Mouse (Mus musculus) left cerebral cortex, adult 2 months (tissue): ENCODE results near the gene Xylt1. TPM values are rescaled to one million over a fixed set of nuclear protein-coding genes. Genes with fewer than 3 reads are reported as not detected.

ENCODE experiments used
- DNase-seq, 2 experiments: peaks; one replicate each; pipeline ENCODE4 v3.0.0; 2021 to 2022; ENCODE audit warnings: low spot score in 2 of 2, mixed read lengths in 1 of 2; ENCODE audit errors: extremely low spot score in 1 of 2
- H3K27ac ChIP-seq: fragments of 200-600 bp; 2 replicates; pipeline ENCODE4 v1.8.1; 2022
- H3K4me3 ChIP-seq: fragments of 200-600 bp; 2 replicates; pipeline ENCODE4 v1.8.1; 2022
- CTCF ChIP-seq: fragments of 200-600 bp; IDR thresholded peaks from 2 replicates; pipeline ENCODE4 v1.8.1; 2022; ENCODE audit warnings: antibody characterized with exemption, mild to moderate bottlenecking, moderate library complexity
- intact Hi-C: fragments of 180-260 bp; cut with DNase I; formaldehyde crosslinking; loops from one replicate; pipeline ENCODE4 v1.15.1; 2025
- total RNA-seq, 2 experiments: library from RNA; stranded (reverse); gene quantifications; 2 replicates each; pipeline ENCODE4 v1.2.3; 2021

The Xylt1 gene
- total RNA-seq, 2 experiments from 2014 or later: 51.7 to 60.5 TPM

- no peak for TF ChIP-seq CTCF
- Histone ChIP-seq H3K4me3 (no peak overlapping the region), H3K27ac (no peak overlapping the region)
- DNase-seq: no peak
- intact Hi-C loops: loop anchor here (5.0 kb wide), 1 partner anchor 173 kb away; the partner anchor contains the start of gene Xylt1
Observed at GRCm38 (mm10) chr7:117555735-117556134, 175.0 kb downstream of the Xylt1 start.

- DNase-seq: no peak
- no peak overlapping the region for H3K27ac ChIP-seq
- TF ChIP-seq CTCF: no peak
- intact Hi-C loops: loop anchor here (5.0 kb wide), 1 partner anchor 176 kb away; the partner anchor contains the start of gene Xylt1
- H3K4me3 ChIP-seq: no peak overlapping the region
Observed at GRCm38 (mm10) chr7:117558166-117558565, 177.4 kb downstream of the Xylt1 start.

- intact Hi-C loops: loop anchor here (5.0 kb wide), 1 partner anchor 177 kb away; the partner anchor contains the start of gene Xylt1
- DNase-seq: no peak
- Histone ChIP-seq H3K27ac (no peak overlapping the region), H3K4me3 (no peak overlapping the region)
- no peak for TF ChIP-seq CTCF
Observed at GRCm38 (mm10) chr7:117559051-117559450, 178.3 kb downstream of the Xylt1 start.

DNA sequence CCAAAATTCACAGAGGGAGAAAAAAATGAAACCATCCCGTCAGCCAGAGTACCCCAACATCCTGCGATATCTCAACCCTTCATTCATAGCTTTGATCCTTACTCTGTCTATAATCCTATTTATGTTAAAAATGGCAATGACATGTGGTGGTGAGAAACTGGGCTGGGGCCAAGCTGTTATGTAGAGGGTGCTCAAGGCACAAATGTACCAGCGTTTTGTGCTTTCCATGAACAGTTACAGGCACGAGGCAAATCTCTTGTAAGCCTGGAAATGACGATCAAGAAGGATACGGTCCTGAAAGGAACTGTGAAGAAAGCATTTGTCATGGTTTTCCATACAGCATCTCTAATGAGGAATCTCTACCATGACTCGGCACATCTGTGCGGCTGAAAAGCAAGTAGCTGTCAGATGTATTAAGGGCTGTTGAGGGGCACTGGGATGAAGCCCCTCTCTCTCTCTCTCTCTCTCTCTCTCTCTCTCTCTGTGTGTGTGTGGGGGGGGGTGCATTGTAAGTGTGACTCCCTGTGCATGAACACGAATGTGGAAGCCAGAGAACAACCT is 183.2 kb downstream of the Xylt1 start:
- Histone ChIP-seq H3K4me3 (no peak overlapping the region), H3K27ac (no peak overlapping the region)
- DNase-seq: no peak
- intact Hi-C loops: no loop called here
- no peak for TF ChIP-seq CTCF

- no peak overlapping the region for H3K27ac ChIP-seq
- no peak for TF ChIP-seq CTCF
- no peak for DNase-seq
- H3K4me3 ChIP-seq: no peak overlapping the region
- intact Hi-C loops: loop anchor here (5.0 kb wide), 1 partner anchor 538 kb away; no protein-coding TSS in a partner anchor
Observed at GRCm38 (mm10) chr7:117564627-117565026, 183.8 kb downstream of the Xylt1 start.

GRCm38 (mm10) chr7:117566115-117566514 is 185.3 kb downstream of the Xylt1 start:
- peak; percentile 42 for TF ChIP-seq CTCF
- intact Hi-C loops: loop anchor here (5.0 kb wide), 1 partner anchor 536 kb away; no protein-coding TSS in a partner anchor
- no peak for DNase-seq
- Histone ChIP-seq H3K4me3 (no peak overlapping the region), H3K27ac (no peak overlapping the region)

- intact Hi-C loops: loop anchor here (5.0 kb wide), 1 partner anchor 535 kb away; no protein-coding TSS in a partner anchor
- H3K27ac ChIP-seq: no peak overlapping the region
- DNase-seq: no peak
- H3K4me3 ChIP-seq: no peak overlapping the region
- TF ChIP-seq CTCF: no peak
Observed at GRCm38 (mm10) chr7:117566833-117567232, 186.1 kb downstream of the Xylt1 start.

GRCm38 (mm10) chr7:117567252-117567651 is 186.5 kb downstream of the Xylt1 start:
- no peak for TF ChIP-seq CTCF
- Histone ChIP-seq H3K4me3 (no peak overlapping the region), H3K27ac (no peak overlapping the region)
- intact Hi-C loops: loop anchor here (5.0 kb wide), 1 partner anchor 535 kb away; no protein-coding TSS in a partner anchor
- DNase-seq: no peak

- TF ChIP-seq CTCF: no peak
- no peak overlapping the region for H3K4me3 ChIP-seq
- intact Hi-C loops: loop anchor here (5.0 kb wide), 1 partner anchor 535 kb away; no protein-coding TSS in a partner anchor
- no peak overlapping the region for H3K27ac ChIP-seq
- no peak for DNase-seq
Observed at GRCm38 (mm10) chr7:117567653-117568340, 187.0 kb downstream of the Xylt1 start.

- no peak for DNase-seq
- intact Hi-C loops: loop anchor here (5.0 kb wide), 1 partner anchor 311 kb away; no protein-coding TSS in a partner anchor
- H3K27ac ChIP-seq: no peak overlapping the region
- TF ChIP-seq CTCF: no peak
- no peak overlapping the region for H3K4me3 ChIP-seq
Observed at GRCm38 (mm10) chr7:117571131-117571530, 190.4 kb downstream of the Xylt1 start.

DNA sequence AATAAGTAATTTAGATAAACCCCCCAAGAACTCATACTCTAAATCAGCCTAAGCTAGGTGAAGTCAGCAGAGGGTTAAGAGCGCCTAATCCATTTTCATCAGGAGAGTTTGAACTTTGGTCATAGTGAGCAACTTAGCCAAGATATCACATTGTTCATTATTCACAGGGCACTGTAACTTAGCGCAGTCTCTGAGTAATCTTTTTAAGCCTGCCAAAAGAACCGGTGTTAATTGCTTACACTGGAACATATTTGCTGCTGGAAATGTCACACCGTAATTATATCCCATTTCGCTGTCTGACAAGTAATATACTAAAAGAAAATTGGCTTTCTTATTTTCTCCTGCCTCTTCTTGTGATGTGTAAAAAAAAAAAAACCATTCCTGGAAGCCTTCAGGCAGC is 190.9 kb downstream of the Xylt1 start:
- intact Hi-C loops: loop anchor here (5.0 kb wide), 1 partner anchor 311 kb away; no protein-coding TSS in a partner anchor
- no peak for TF ChIP-seq CTCF
- no peak for DNase-seq
- H3K27ac ChIP-seq: no peak overlapping the region
- no peak overlapping the region for H3K4me3 ChIP-seq

DNA sequence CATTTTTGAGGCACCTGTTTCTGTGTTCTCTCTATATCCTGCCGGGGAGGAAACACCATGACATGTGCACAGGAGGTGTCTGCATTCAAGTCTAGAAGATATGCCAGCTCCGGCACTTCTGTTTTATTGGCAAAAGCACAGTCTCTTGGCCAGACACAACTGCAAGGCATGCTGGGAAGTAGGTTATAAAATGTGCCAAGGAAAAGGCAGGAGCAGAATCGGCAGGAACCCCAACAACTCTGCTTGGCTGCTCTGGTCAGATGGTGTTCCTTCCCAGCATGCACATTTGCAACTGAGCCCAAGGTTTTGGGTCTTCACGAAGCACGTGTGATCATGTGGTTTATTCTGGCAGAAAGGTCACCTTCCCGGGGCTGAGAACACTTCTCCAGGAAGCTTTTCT is 192.4 kb downstream of the Xylt1 start:
- DNase-seq: no peak
- H3K4me3 ChIP-seq: no peak overlapping the region
- intact Hi-C loops: loop anchor here (5.0 kb wide), 1 partner anchor 309 kb away; no protein-coding TSS in a partner anchor
- H3K27ac ChIP-seq: no peak overlapping the region
- no peak for TF ChIP-seq CTCF
